Mouse (Mus musculus): Measurements from ENCODE around the gene Cma2. TPM values are rescaled to one million over a fixed set of nuclear protein-coding genes. Genes with fewer than 3 reads are reported as not detected.
A peak's percentile ranks its signal among the peaks of the same experiment; 100 is the strongest.
"Not testable (repeated sequence)": the region's sequence is repeated elsewhere in the genome, so short reads cannot be mapped to it uniquely, and the experiment has no call there.

Gene Cma2
- polyA plus RNA-seq, 1 experiment from 2014 or later, result not detected

- not testable (repeated sequence) for H3K4me2 ChIP-seq (ENCODE audit: low read depth, low read length); DNase-seq; H3K9me3 ChIP-seq (ENCODE audit: low read length); H3K9ac ChIP-seq (replicated peaks); H3K4me1 ChIP-seq (ENCODE audit: insufficient read depth); H3K36me3 ChIP-seq (replicated peaks; ENCODE audit: insufficient read depth, low read length); H3K27ac ChIP-seq (ENCODE audit: low read depth); H3K4me3 ChIP-seq (ENCODE audit: low read depth, low read length); H3K27me3 ChIP-seq (ENCODE audit: insufficient read depth, low read length)
- peak; percentile 95 for TF ChIP-seq EP300 (IDR thresholded peaks at IDR 0.05; ENCODE audit: low read depth)
- 51% methylated on average over 3 of the region's 4 CpGs for WGBS (ENCODE audit: insufficient replicate concordance)
- ATAC-seq, result peak; percentile 94
These were observed 70.5 kb downstream of the Cma2 start for GRCm38 (mm10) chr14:56021305-56021704.

Other genes with a start within 250 kb of the Cma2 start
- 3.6 and 4.7 TPM in 2 replicates for gene Tgm1, start 237.1 kb upstream of the Cma2 start, polyA plus RNA-seq (2015; fragmentation: Nextera tagmentation; extraction: Ambion mirVana)
- gene Rabggta, start 228.7 kb upstream of the Cma2 start, polyA plus RNA-seq (2015; fragmentation: Nextera tagmentation; extraction: Ambion mirVana), result 18.5 and 21.2 TPM in 2 replicates
- 98.6 and 103 TPM in 2 replicates for gene Dhrs1, start 205.3 kb upstream of the Cma2 start, polyA plus RNA-seq (2015; fragmentation: Nextera tagmentation; extraction: Ambion mirVana)
- gene Nop9, start 205.3 kb upstream of the Cma2 start, polyA plus RNA-seq (2015; fragmentation: Nextera tagmentation; extraction: Ambion mirVana), result 13.2 and 14.5 TPM in 2 replicates
- gene Cideb, start 192.5 kb upstream of the Cma2 start, polyA plus RNA-seq (2015; fragmentation: Nextera tagmentation; extraction: Ambion mirVana), result 191 and 192 TPM in 2 replicates
- gene Ltb4r2, start 189.6 kb upstream of the Cma2 start, polyA plus RNA-seq (2015; fragmentation: Nextera tagmentation; extraction: Ambion mirVana), result 1.8 and 2.1 TPM in 2 replicates
- 21.6 and 22.0 TPM in 2 replicates for gene Ltb4r1, start 185.0 kb upstream of the Cma2 start, polyA plus RNA-seq (2015; fragmentation: Nextera tagmentation; extraction: Ambion mirVana)
- 1.5 and 1.7 TPM in 2 replicates for gene Adcy4, start 166.9 kb upstream of the Cma2 start, polyA plus RNA-seq (2015; fragmentation: Nextera tagmentation; extraction: Ambion mirVana)
- 9.6 and 10.3 TPM in 2 replicates for gene Ripk3, start 162.1 kb upstream of the Cma2 start, polyA plus RNA-seq (2015; fragmentation: Nextera tagmentation; extraction: Ambion mirVana)
- gene Nfatc4, start 127.8 kb upstream of the Cma2 start, polyA plus RNA-seq (2015; fragmentation: Nextera tagmentation; extraction: Ambion mirVana), result 0.41 and 0.63 TPM in 2 replicates
- 0.63 and 0.70 TPM in 2 replicates for gene Nynrin, start 97.0 kb upstream of the Cma2 start, polyA plus RNA-seq (2015; fragmentation: Nextera tagmentation; extraction: Ambion mirVana)
- 0.29 and 0.40 TPM in 2 replicates for gene Cbln3, start 66.6 kb upstream of the Cma2 start, polyA plus RNA-seq (2015; fragmentation: Nextera tagmentation; extraction: Ambion mirVana)
- gene Khnyn, start 66.0 kb upstream of the Cma2 start, polyA plus RNA-seq (2015; fragmentation: Nextera tagmentation; extraction: Ambion mirVana), result 4.6 and 5.2 TPM in 2 replicates
- 26.2 and 26.9 TPM in 2 replicates for gene Sdr39u1, start 50.7 kb upstream of the Cma2 start, polyA plus RNA-seq (2015; fragmentation: Nextera tagmentation; extraction: Ambion mirVana)
- gene Cma1, start 6.3 kb upstream of the Cma2 start, polyA plus RNA-seq (2015; fragmentation: Nextera tagmentation; extraction: Ambion mirVana), result 0.59 and 1.7 TPM in 2 replicates
- gene Mcpt1, start 67.0 kb downstream of the Cma2 start, polyA plus RNA-seq (2015; fragmentation: Nextera tagmentation; extraction: Ambion mirVana), result not detected in 2 replicates
- not detected in 2 replicates for gene Mcpt9, start 79.5 kb downstream of the Cma2 start, polyA plus RNA-seq (2015; fragmentation: Nextera tagmentation; extraction: Ambion mirVana)
- 0.23 and 0.27 TPM in 2 replicates for gene Mcpt2, start 91.1 kb downstream of the Cma2 start, polyA plus RNA-seq (2015; fragmentation: Nextera tagmentation; extraction: Ambion mirVana)
- gene Mcpt4, start 111.3 kb downstream of the Cma2 start, polyA plus RNA-seq (2015; fragmentation: Nextera tagmentation; extraction: Ambion mirVana), result 0.26 and 0.51 TPM in 2 replicates
- gene Mcpt8, start 134.3 kb downstream of the Cma2 start, polyA plus RNA-seq (2015; fragmentation: Nextera tagmentation; extraction: Ambion mirVana), result 13.3 and 19.0 TPM in 2 replicates
- gene Ctsg, start 151.6 kb downstream of the Cma2 start, polyA plus RNA-seq (2015; fragmentation: Nextera tagmentation; extraction: Ambion mirVana), result 38.6 and 41.3 TPM in 2 replicates
- gene Gzme, start 169.6 kb downstream of the Cma2 start, polyA plus RNA-seq (2015; fragmentation: Nextera tagmentation; extraction: Ambion mirVana), result not detected in 2 replicates
- gene Gzmd, start 181.6 kb downstream of the Cma2 start, polyA plus RNA-seq (2015; fragmentation: Nextera tagmentation; extraction: Ambion mirVana), result not detected in 2 replicates
- gene Gzmg, start 208.6 kb downstream of the Cma2 start, polyA plus RNA-seq (2015; fragmentation: Nextera tagmentation; extraction: Ambion mirVana), result not detected in 2 replicates
- not detected in 2 replicates for gene Gzmn, start 223.6 kb downstream of the Cma2 start, polyA plus RNA-seq (2015; fragmentation: Nextera tagmentation; extraction: Ambion mirVana)

Measured in liver, postnatal 0 days (tissue).